Mouse (Mus musculus) hindbrain, embryonic 13.5 days (tissue): ENCODE results near the gene Cnnm1. TPM values are rescaled to one million over a fixed set of nuclear protein-coding genes. Genes with fewer than 3 reads are reported as not detected.

Source experiments
- ATAC-seq: fragments of 200-750 bp; cut with Nextera tagmentation; 2 replicates; pipeline ENCODE4 v1.8.0; 2017; ENCODE audit warnings: moderate TSS enrichment; ENCODE audit not compliant: low FRiP score
- H3K27ac ChIP-seq: fragments of 300-500 bp; sonication (generic); 2 replicates; pipeline ENCODE4 v1.5.1; 2015; ENCODE audit warnings: inconsistent platforms, mild to moderate bottlenecking, moderate library complexity
- H3K27me3 ChIP-seq: fragments of 300-500 bp; sonication (generic); 2 replicates; pipeline ENCODE4 v1.6.1; 2015; ENCODE audit warnings: mild to moderate bottlenecking, inconsistent platforms
- H3K36me3 ChIP-seq: fragments of 300-500 bp; sonication (generic); 2 replicates; pipeline ENCODE4 v1.6.1; 2015; ENCODE audit warnings: mild to moderate bottlenecking, inconsistent platforms
- H3K4me1 ChIP-seq: fragments of 300-500 bp; sonication (generic); replicated peaks from 2 replicates; pipeline ENCODE4 v1.6.1; 2015; ENCODE audit warnings: inconsistent platforms
- H3K4me2 ChIP-seq: fragments of 300-500 bp; sonication (generic); 2 replicates; pipeline ENCODE4 v1.6.1; 2015; ENCODE audit warnings: inconsistent platforms, mild to moderate bottlenecking, moderate library complexity
- H3K4me3 ChIP-seq: fragments of 300-500 bp; sonication (generic); 2 replicates; pipeline ENCODE4 v1.5.1; 2015; ENCODE audit warnings: mild to moderate bottlenecking, inconsistent platforms
- H3K9ac ChIP-seq: fragments of 300-500 bp; sonication (generic); 2 replicates; pipeline ENCODE4 v1.6.1; 2015; ENCODE audit warnings: mild to moderate bottlenecking, inconsistent platforms
- H3K9me3 ChIP-seq: fragments of 300-500 bp; sonication (generic); 2 replicates; pipeline ENCODE4 v1.6.1; 2016; ENCODE audit warnings: inconsistent platforms
- WGBS: fragments of 180-500 bp; shearing (Covaris S2); methylation state at CpG from one replicate; pipeline ENCODE4 v1.1.7; 2015; 5-methylcytosine and 5-hydroxymethylcytosine counted together
- polyA plus RNA-seq: library from polyadenylated mRNA; unstranded; fragments of >200 nt; fragmentation: Nextera tagmentation; extraction: Ambion mirVana; gene quantifications from 2 replicates; pipeline ENCODE4 v1.2.1, GENCODE M21; 2015

Cnnm1 gene
- polyA plus RNA-seq, 1 experiment from 2014 or later, result 1.8 TPM

GRCm38 (mm10) chr19:43444636-43445205 lies 4.5 kb downstream of the Cnnm1 start:
- WGBS, result 83% methylated on average over 6 of the region's 6 CpGs
- ATAC-seq, result no peak
- peaks cover 5% of the 10 kb centered on the region; the same call in 1 of the 2 replicates for H3K9me3 ChIP-seq
- H3K27me3 ChIP-seq, result peaks cover 27% of the 10 kb centered on the region
- H3K27ac ChIP-seq, result no peak overlapping the region
- H3K4me1 ChIP-seq, result peaks cover 19% of the 10 kb centered on the region
- no peak overlapping the region for H3K4me2 ChIP-seq
- no peaks in the 10 kb centered on the region for H3K36me3 ChIP-seq
- no peak overlapping the region for H3K9ac ChIP-seq
- H3K4me3 ChIP-seq, result no peak overlapping the region

- H3K36me3 ChIP-seq, result no peaks in the 10 kb centered on the region
- H3K27ac ChIP-seq, result no peak overlapping the region
- no peak overlapping the region for H3K9ac ChIP-seq
- no peak overlapping the region for H3K4me3 ChIP-seq
- H3K9me3 ChIP-seq, result no peaks in the 10 kb centered on the region
- ATAC-seq, result no peak
- H3K4me2 ChIP-seq, result no peak overlapping the region
- no peaks in the 10 kb centered on the region for H3K4me1 ChIP-seq
- H3K27me3 ChIP-seq, result no peaks in the 10 kb centered on the region
- WGBS, result 90% methylated on average over 10 of the region's 10 CpGs
Observed at GRCm38 (mm10) chr19:43451563-43451962, 11.3 kb downstream of the Cnnm1 start.

- Histone ChIP-seq H3K4me2 (no peak overlapping the region), H3K27ac (no peak overlapping the region), H3K9ac (no peak overlapping the region), H3K4me1 (no peaks in the 10 kb centered on the region), H3K27me3 (no peaks in the 10 kb centered on the region), H3K9me3 (no peaks in the 10 kb centered on the region), H3K4me3 (no peak overlapping the region), H3K36me3 (no peaks in the 10 kb centered on the region)
- 88% methylated on average over 5 of the region's 5 CpGs for WGBS
- no peak for ATAC-seq
Observed at GRCm38 (mm10) chr19:43452176-43452575, 11.9 kb downstream of the Cnnm1 start.

GRCm38 (mm10) chr19:43453025-43453424 lies 12.8 kb downstream of the Cnnm1 start:
- no peak for ATAC-seq
- WGBS, result 93% methylated on average over 4 of the region's 4 CpGs

GRCm38 (mm10) chr19:43459948-43460347 lies 19.7 kb downstream of the Cnnm1 start:
- Histone ChIP-seq H3K27me3 (no peaks in the 10 kb centered on the region), H3K36me3 (no peaks in the 10 kb centered on the region), H3K9me3 (no peaks in the 10 kb centered on the region), H3K27ac (no peak overlapping the region), H3K4me1 (no peaks in the 10 kb centered on the region), H3K4me3 (no peak overlapping the region), H3K9ac (no peak overlapping the region), H3K4me2 (no peak overlapping the region)
- WGBS, result 80% methylated on average over 4 of the region's 4 CpGs
- no peak for ATAC-seq

More at GRCm38 (mm10) chr19:43453025-43453424, 12.8 kb downstream of the Cnnm1 start:
- Histone ChIP-seq H3K9me3 (no peaks in the 10 kb centered on the region), H3K4me1 (no peaks in the 10 kb centered on the region), H3K27me3 (no peaks in the 10 kb centered on the region), H3K9ac (no peak overlapping the region), H3K27ac (no peak overlapping the region), H3K36me3 (no peaks in the 10 kb centered on the region), H3K4me2 (no peak overlapping the region), H3K4me3 (no peak overlapping the region)

GRCm38 (mm10) chr19:43460481-43460880 lies 20.2 kb downstream of the Cnnm1 start:
- no peak overlapping the region for H3K4me3 ChIP-seq
- H3K27ac ChIP-seq, result no peak overlapping the region
- no peak overlapping the region for H3K4me2 ChIP-seq
- ATAC-seq, result no peak
- no peaks in the 10 kb centered on the region for H3K4me1 ChIP-seq
- H3K27me3 ChIP-seq, result no peaks in the 10 kb centered on the region
- 91% methylated on average over 12 of the region's 12 CpGs for WGBS
- H3K9ac ChIP-seq, result no peak overlapping the region
- no peaks in the 10 kb centered on the region for H3K9me3 ChIP-seq
- no peaks in the 10 kb centered on the region for H3K36me3 ChIP-seq

- no peaks in the 10 kb centered on the region for H3K9me3 ChIP-seq
- H3K27ac ChIP-seq, result no peak overlapping the region
- H3K9ac ChIP-seq, result no peak overlapping the region
- H3K27me3 ChIP-seq, result no peaks in the 10 kb centered on the region
- H3K36me3 ChIP-seq, result no peaks in the 10 kb centered on the region
- H3K4me2 ChIP-seq, result no peak overlapping the region
- 93% methylated on average over 3 of the region's 3 CpGs for WGBS
- ATAC-seq, result no peak
- H3K4me1 ChIP-seq, result no peaks in the 10 kb centered on the region
- no peak overlapping the region for H3K4me3 ChIP-seq
Observed at GRCm38 (mm10) chr19:43462141-43462540, 21.9 kb downstream of the Cnnm1 start.

GRCm38 (mm10) chr19:43463546-43464293 lies 23.5 kb downstream of the Cnnm1 start:
- Histone ChIP-seq H3K4me1 (no peaks in the 10 kb centered on the region), H3K27ac (no peak overlapping the region), H3K27me3 (no peaks in the 10 kb centered on the region), H3K4me3 (no peak overlapping the region), H3K9me3 (no peaks in the 10 kb centered on the region), H3K4me2 (no peak overlapping the region), H3K9ac (no peak overlapping the region), H3K36me3 (no peaks in the 10 kb centered on the region)
- ATAC-seq, result no peak
- WGBS, result 91% methylated on average over 7 of the region's 7 CpGs

GRCm38 (mm10) chr19:43464294-43464687 lies 24.1 kb downstream of the Cnnm1 start:
- H3K36me3 ChIP-seq, result no peaks in the 10 kb centered on the region
- no peaks in the 10 kb centered on the region for H3K9me3 ChIP-seq
- H3K27ac ChIP-seq, result no peak overlapping the region
- H3K9ac ChIP-seq, result no peak overlapping the region
- no peak overlapping the region for H3K4me2 ChIP-seq
- 82% methylated on average over 3 of the region's 3 CpGs for WGBS
- no peaks in the 10 kb centered on the region for H3K27me3 ChIP-seq
- ATAC-seq, result no peak
- H3K4me3 ChIP-seq, result no peak overlapping the region
- H3K4me1 ChIP-seq, result no peaks in the 10 kb centered on the region

GRCm38 (mm10) chr19:43465076-43465475 lies 24.8 kb downstream of the Cnnm1 start:
- H3K27me3 ChIP-seq, result no peaks in the 10 kb centered on the region
- no peak overlapping the region for H3K27ac ChIP-seq
- H3K9ac ChIP-seq, result no peak overlapping the region
- ATAC-seq, result no peak
- no peaks in the 10 kb centered on the region for H3K36me3 ChIP-seq
- WGBS, result 95% methylated on average over 11 of the region's 11 CpGs
- H3K4me3 ChIP-seq, result no peak overlapping the region
- H3K4me1 ChIP-seq, result no peaks in the 10 kb centered on the region
- no peak overlapping the region for H3K4me2 ChIP-seq
- no peaks in the 10 kb centered on the region for H3K9me3 ChIP-seq

GRCm38 (mm10) chr19:43465601-43466255 lies 25.5 kb downstream of the Cnnm1 start:
- no peak for ATAC-seq
- WGBS, result 92% methylated on average over 14 of the region's 14 CpGs

GRCm38 (mm10) chr19:43467927-43468685 lies 27.9 kb downstream of the Cnnm1 start:
- H3K9me3 ChIP-seq, result no peaks in the 10 kb centered on the region
- no peaks in the 10 kb centered on the region for H3K36me3 ChIP-seq
- no peak overlapping the region for H3K4me3 ChIP-seq
- no peak overlapping the region for H3K9ac ChIP-seq
- no peaks in the 10 kb centered on the region for H3K27me3 ChIP-seq
- ATAC-seq, result no peak
- H3K4me1 ChIP-seq, result no peaks in the 10 kb centered on the region
- H3K4me2 ChIP-seq, result no peak overlapping the region
- H3K27ac ChIP-seq, result no peak overlapping the region
- WGBS, result 89% methylated on average over 12 of the region's 12 CpGs

More at GRCm38 (mm10) chr19:43465601-43466255, 25.5 kb downstream of the Cnnm1 start:
- Histone ChIP-seq H3K4me2 (no peak overlapping the region), H3K27ac (no peak overlapping the region), H3K4me1 (no peaks in the 10 kb centered on the region), H3K4me3 (no peak overlapping the region), H3K27me3 (no peaks in the 10 kb centered on the region), H3K9ac (no peak overlapping the region), H3K9me3 (no peaks in the 10 kb centered on the region), H3K36me3 (no peaks in the 10 kb centered on the region)
